Mouse (Mus musculus): ENCODE results near the gene Ranbp3l.
A peak's percentile ranks its signal among the peaks of the same experiment; 100 is the strongest.
"Not testable (repeated sequence)": the region's sequence is repeated elsewhere in the genome, so short reads cannot be mapped to it uniquely, and the experiment has no call there.

Gene Ranbp3l

GRCm38 (mm10) chr15:8967573-8968228, at the start of gene Ranbp3l:
TSS of gene Ranbp3l (plus strand) at chr15:8967949.
- no peak for DNase-seq (ENCODE audit: low spot score in 2 of 2)

GRCm38 (mm10) chr15:8930061-8930460, 37.7 kb upstream of the Ranbp3l start:
- no peak for DNase-seq (ENCODE audit: low spot score in 2 of 2)

GRCm38 (mm10) chr15:8936911-8937310, 30.8 kb upstream of the Ranbp3l start:
- no peak for DNase-seq (ENCODE audit: low spot score in 2 of 2)

GRCm38 (mm10) chr15:8940861-8941260, 26.9 kb upstream of the Ranbp3l start:
- no peak for DNase-seq (ENCODE audit: low spot score in 2 of 2)

DNA sequence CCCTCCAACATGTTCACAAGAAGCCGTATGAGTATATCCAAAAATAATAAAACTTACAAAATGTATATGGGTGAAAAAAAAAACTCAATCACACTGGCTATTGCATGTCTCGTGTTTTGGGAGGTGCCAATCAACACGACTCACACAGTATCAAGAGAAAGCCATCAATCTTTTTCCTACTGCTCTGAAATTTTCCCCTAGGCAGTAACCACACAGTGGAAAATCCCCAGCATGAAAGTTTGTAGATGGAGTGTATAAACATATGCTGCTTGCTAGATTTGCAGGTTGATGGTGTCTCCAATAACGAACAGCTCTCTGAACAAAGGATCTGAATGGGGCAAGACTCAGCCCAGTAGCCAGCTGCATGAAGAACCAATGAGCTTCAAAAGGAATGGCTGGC, 16.9 kb upstream of the Ranbp3l start:
- no peak for DNase-seq (ENCODE audit: low spot score in 2 of 2)

DNA sequence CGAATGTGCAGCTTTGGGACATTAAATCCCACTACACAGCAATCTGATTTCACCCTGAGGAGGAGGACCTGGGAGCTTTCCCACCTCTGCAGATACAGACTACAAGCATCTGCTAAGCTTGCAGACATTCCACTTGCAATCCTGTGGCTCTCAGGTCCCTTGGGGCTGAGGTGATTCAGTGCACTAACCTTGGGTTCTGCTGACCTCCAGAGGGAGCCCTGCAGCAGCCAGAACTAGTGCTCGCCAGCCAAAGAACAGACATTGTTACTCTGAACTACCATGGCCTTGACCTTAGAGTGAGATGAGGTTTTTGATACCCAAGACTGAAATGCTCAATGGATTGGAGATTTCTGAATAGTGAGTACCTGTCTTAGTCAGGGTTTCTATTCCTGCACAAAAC, 4.4 kb upstream of the Ranbp3l start:
- DNase-seq (ENCODE audit: low spot score in 2 of 2), result no peak

DNA sequence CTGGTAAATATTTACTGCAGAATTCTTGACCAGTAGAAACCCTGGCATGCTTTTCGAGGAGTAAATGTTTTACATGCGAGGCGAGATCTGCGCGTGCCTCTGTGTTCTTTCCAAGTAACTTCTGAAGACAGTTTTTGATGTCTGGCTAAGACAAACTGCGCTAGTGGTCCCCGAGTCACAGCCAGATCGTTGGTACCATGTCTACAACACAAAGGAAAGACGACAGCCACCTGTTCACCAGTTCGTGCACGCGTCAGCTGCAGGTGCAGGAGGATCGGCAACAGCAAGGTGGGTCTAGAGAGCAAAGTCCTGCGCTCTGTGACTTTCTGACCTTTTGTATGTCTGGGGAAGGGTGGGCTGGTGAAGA, 463 bp downstream of the Ranbp3l start:
- no peak for DNase-seq (ENCODE audit: low spot score in 2 of 2)

GRCm38 (mm10) chr15:8969061-8969635, 1.4 kb downstream of the Ranbp3l start:
- DNase-seq (ENCODE audit: low spot score in 2 of 2), result no peak

DNA sequence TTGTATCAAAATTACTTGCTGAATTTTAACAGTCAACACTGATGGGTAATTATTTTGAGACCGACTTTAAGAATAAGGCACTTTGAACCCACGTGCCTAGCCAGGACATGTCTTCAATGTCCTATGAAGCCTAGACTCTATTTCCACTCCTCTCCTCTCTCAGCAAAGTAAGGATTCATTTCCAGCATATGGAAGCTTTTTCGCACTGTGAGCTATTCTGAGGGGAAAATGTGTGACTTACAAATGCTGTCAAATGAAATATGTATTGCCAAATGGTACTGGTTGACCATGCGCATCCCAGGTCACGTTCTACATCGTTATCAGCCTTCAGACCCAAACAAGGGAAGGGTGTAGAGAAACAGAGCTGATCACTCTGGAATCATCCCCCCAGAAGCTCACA, 23.5 kb downstream of the Ranbp3l start:
- no peak for DNase-seq (ENCODE audit: low spot score in 2 of 2)

- no peak for DNase-seq (ENCODE audit: low spot score in 2 of 2)
These were observed 24.4 kb downstream of the Ranbp3l start for GRCm38 (mm10) chr15:8991859-8992838.

GRCm38 (mm10) chr15:8994608-8995277, 27.0 kb downstream of the Ranbp3l start:
- no peak for DNase-seq (ENCODE audit: low spot score in 2 of 2)

DNA sequence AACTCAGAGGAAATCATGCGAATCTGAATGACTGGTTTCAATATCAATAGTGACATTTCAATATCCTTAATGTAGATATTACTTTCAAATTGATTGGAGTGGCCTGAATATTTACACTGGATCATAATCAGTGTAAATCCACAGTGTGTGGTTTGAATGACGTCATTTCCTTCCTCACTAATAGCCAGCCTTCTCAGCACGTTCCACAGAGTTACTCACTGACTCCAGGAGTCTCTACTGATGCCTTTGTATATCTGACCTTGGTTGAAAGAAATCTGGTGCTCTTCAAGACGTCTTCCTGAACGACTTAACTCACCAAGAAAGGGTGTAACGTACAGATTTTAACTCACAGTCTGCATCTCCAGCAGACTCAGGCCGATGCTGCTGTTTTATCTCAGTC, 27.7 kb downstream of the Ranbp3l start:
- DNase-seq (ENCODE audit: low spot score in 2 of 2), result no peak

- DNase-seq (ENCODE audit: low spot score in 2 of 2), result no peak
These were observed 35.0 kb downstream of the Ranbp3l start for GRCm38 (mm10) chr15:9002762-9003161.

GRCm38 (mm10) chr15:9009196-9009595, 41.4 kb downstream of the Ranbp3l start:
- DNase-seq (ENCODE audit: low spot score in 2 of 2), result no peak

GRCm38 (mm10) chr15:9014541-9014940, 46.8 kb downstream of the Ranbp3l start:
- no peak for DNase-seq (ENCODE audit: low spot score in 2 of 2)

- not testable (repeated sequence) for DNase-seq (ENCODE audit: low spot score in 2 of 2)
These were observed 47.7 kb downstream of the Ranbp3l start for GRCm38 (mm10) chr15:9015496-9015895.

DNA sequence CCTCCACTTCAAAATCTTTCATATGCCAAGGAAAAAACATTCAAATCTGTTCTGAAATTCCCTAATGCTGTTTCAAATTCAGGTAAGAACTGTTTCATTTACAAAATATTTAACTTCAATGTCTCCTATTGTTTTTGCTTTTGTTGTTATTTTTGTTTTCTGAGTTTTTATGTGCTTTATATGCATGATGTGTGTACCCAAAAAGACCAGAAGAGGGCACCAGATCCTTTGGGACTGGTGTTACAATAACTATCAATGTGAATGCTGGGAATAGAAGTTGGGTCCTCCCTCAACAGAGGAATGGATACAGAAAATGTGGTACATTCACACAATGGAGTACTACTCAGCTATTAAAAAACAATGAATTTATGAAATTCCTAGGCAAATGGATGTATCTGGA, 88.0 kb downstream of the Ranbp3l start:
- no peak for DNase-seq (ENCODE audit: low spot score in 2 of 2)

DNA sequence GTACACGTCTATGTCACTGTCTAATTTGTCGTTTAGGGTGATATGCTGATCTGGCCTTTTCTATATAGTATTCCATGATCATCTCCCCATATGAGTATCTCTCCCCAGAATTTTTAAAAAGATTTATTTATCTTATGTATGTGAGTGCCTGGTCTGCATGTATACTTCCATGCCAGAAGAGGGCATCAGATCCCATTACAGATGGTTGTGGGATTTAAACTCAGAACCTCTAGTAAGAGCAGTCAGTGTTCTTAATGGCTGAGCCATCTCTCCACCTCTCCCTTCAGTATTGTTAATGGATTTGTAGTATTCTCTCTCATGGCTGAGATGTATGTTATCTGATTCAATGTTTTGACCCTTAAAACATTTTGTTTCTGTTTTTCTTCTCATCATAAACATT, 92.1 kb downstream of the Ranbp3l start:
- no peak for DNase-seq (ENCODE audit: low spot score in 2 of 2)

DNA sequence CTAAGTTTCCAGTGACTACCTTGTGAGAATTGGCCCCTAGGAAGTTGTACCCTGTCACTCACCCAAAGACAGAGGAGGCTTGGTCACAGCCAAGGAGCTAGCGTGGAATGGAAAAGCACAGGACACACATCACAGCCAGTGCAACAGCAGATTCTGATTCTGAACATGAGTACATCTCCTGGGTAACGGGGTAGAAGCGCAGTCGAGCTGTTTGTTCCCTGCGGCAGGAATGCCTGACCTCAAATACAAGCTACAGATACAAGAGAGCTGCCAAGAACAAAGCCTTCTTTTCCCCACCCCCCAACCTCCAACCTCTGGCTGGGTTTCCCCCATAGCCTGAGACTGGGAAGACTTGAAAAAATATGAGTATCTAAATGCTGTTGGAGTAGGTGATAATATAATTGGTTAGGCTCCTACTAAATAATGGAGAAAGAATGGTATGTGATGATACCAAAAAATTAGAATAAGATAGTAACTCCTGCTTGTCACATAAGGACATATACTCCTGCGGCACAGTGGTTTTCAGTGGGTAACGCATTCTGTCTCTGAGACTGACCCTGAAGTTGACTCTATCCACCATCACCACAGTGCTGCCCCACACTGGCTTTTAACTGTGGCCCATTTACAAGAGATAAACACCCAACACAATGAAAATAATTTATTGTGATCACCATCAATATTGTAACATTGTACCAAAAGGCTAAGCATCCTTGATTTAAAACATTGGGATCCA, 93.6 kb downstream of the Ranbp3l start:
- DNase-seq (ENCODE audit: low spot score in 2 of 2), result no peak

- no peak for DNase-seq (ENCODE audit: low spot score in 2 of 2)
These were observed 101.1 kb downstream of the Ranbp3l start for GRCm38 (mm10) chr15:9068881-9069280.

- DNase-seq (ENCODE audit: low spot score in 2 of 2), result peak in 1 of 2 experiments; percentile 38
These were observed 102.6 kb downstream of the Ranbp3l start for GRCm38 (mm10) chr15:9070353-9070752.
